Mouse (Mus musculus) erythroblast, embryonic 14.5 days (primary cell): Measurements from ENCODE around the gene Bcas1. TPM values are rescaled to one million over a fixed set of nuclear protein-coding genes. Genes with fewer than 3 reads are reported as not detected.

Experiments used
- H3K27me3 ChIP-seq: 2 replicates; pipeline ENCODE4 v1.6.1; 2012; ENCODE audit warnings: inconsistent platforms; ENCODE audit not compliant: control insufficient read depth
- H3K36me3 ChIP-seq: 2 replicates; pipeline ENCODE4 v1.6.1; 2012; ENCODE audit warnings: mild to moderate bottlenecking, inconsistent platforms; ENCODE audit not compliant: control insufficient read depth
- H3K4me1 ChIP-seq: 2 replicates; pipeline ENCODE4 v1.6.1; 2012; ENCODE audit warnings: inconsistent platforms; ENCODE audit not compliant: control insufficient read depth
- H3K4me3 ChIP-seq: replicated peaks from 2 replicates; pipeline ENCODE3; 2012; ENCODE audit warnings: moderate library complexity, mild to moderate bottlenecking, inconsistent platforms
- H3K9me3 ChIP-seq: 2 replicates; pipeline ENCODE4 v1.6.1; 2012; ENCODE audit warnings: low read length, inconsistent platforms, mixed read lengths; ENCODE audit not compliant: control insufficient read depth
- GATA1 ChIP-seq: IDR thresholded peaks from 2 replicates; pipeline ENCODE4 v1.6.1; 2012; ENCODE audit warnings: low read length, inconsistent platforms, mixed read lengths
- TAL1 ChIP-seq: IDR thresholded peaks from 3 replicates; pipeline ENCODE4 v1.6.1; 2012; ENCODE audit warnings: low read length, inconsistent platforms, mixed read lengths
- polyA plus RNA-seq: library from polyadenylated mRNA; stranded (reverse); fragments of >175 nt; gene quantifications from 2 replicates; pipeline ENCODE4 v1.2.3, GENCODE M21; 2012

Bcas1 gene
- polyA plus RNA-seq, 1 experiment, result 0.11 TPM

GRCm38 (mm10) chr2:170365271-170365670 lies 62.4 kb downstream of the Bcas1 start:
- no peaks in the 10 kb centered on the region for H3K27me3 ChIP-seq
- no peak for TF ChIP-seq TAL1
- no peak for TF ChIP-seq GATA1
- H3K4me3 ChIP-seq, result no peak overlapping the region
- H3K36me3 ChIP-seq, result no peaks in the 10 kb centered on the region
- H3K9me3 ChIP-seq, result peaks cover 13% of the 10 kb centered on the region
- H3K4me1 ChIP-seq, result no peaks in the 10 kb centered on the region

- H3K36me3 ChIP-seq, result no peaks in the 10 kb centered on the region
- H3K9me3 ChIP-seq, result peaks cover 42% of the 10 kb centered on the region
- H3K4me1 ChIP-seq, result no peaks in the 10 kb centered on the region
- H3K27me3 ChIP-seq, result no peaks in the 10 kb centered on the region
- TF ChIP-seq TAL1 (no peak), GATA1 (no peak)
- no peak overlapping the region for H3K4me3 ChIP-seq
Observed at GRCm38 (mm10) chr2:170356667-170357374, 70.8 kb downstream of the Bcas1 start.

- no peak for TF ChIP-seq TAL1
- Histone ChIP-seq H3K9me3 (peaks cover 32% of the 10 kb centered on the region), H3K36me3 (no peaks in the 10 kb centered on the region), H3K4me1 (no peaks in the 10 kb centered on the region), H3K27me3 (no peaks in the 10 kb centered on the region), H3K4me3 (no peak overlapping the region)
Observed at GRCm38 (mm10) chr2:170354963-170355367, 72.7 kb downstream of the Bcas1 start.

- Histone ChIP-seq H3K4me1 (no peaks in the 10 kb centered on the region), H3K27me3 (no peaks in the 10 kb centered on the region), H3K9me3 (peaks cover 7% of the 10 kb centered on the region), H3K36me3 (no peaks in the 10 kb centered on the region), H3K4me3 (no peak overlapping the region)
- TF ChIP-seq TAL1, result no peak
- TF ChIP-seq GATA1, result no peak
Observed at GRCm38 (mm10) chr2:170352273-170352672, 75.4 kb downstream of the Bcas1 start.

GRCm38 (mm10) chr2:170351847-170352246 lies 75.8 kb downstream of the Bcas1 start:
- TF ChIP-seq GATA1 (no peak), TAL1 (no peak)
- no peaks in the 10 kb centered on the region for H3K27me3 ChIP-seq
- H3K4me1 ChIP-seq, result no peaks in the 10 kb centered on the region
- no peaks in the 10 kb centered on the region for H3K36me3 ChIP-seq
- no peak overlapping the region for H3K4me3 ChIP-seq
- peaks cover 3% of the 10 kb centered on the region for H3K9me3 ChIP-seq

- Histone ChIP-seq H3K9me3 (no peaks in the 10 kb centered on the region), H3K27me3 (no peaks in the 10 kb centered on the region), H3K4me1 (no peaks in the 10 kb centered on the region), H3K36me3 (no peaks in the 10 kb centered on the region), H3K4me3 (no peak overlapping the region)
- TF ChIP-seq TAL1 (no peak), GATA1 (no peak)
Observed at GRCm38 (mm10) chr2:170349784-170350183, 77.9 kb downstream of the Bcas1 start.

GRCm38 (mm10) chr2:170349096-170349495 lies 78.5 kb downstream of the Bcas1 start:
- Histone ChIP-seq H3K27me3 (no peaks in the 10 kb centered on the region), H3K9me3 (no peaks in the 10 kb centered on the region), H3K36me3 (no peaks in the 10 kb centered on the region), H3K4me1 (no peaks in the 10 kb centered on the region), H3K4me3 (no peak overlapping the region)
- TF ChIP-seq GATA1, result no peak
- no peak for TF ChIP-seq TAL1

- Histone ChIP-seq H3K4me3 (no peak overlapping the region), H3K27me3 (no peaks in the 10 kb centered on the region), H3K9me3 (no peaks in the 10 kb centered on the region), H3K36me3 (no peaks in the 10 kb centered on the region), H3K4me1 (no peaks in the 10 kb centered on the region)
- TF ChIP-seq TAL1, result no peak
- no peak for TF ChIP-seq GATA1
Observed at GRCm38 (mm10) chr2:170347131-170347765, 80.4 kb downstream of the Bcas1 start.

GRCm38 (mm10) chr2:170345410-170345793 lies 82.2 kb downstream of the Bcas1 start:
- Histone ChIP-seq H3K9me3 (no peaks in the 10 kb centered on the region), H3K4me1 (no peaks in the 10 kb centered on the region)
- TF ChIP-seq TAL1 (no peak), GATA1 (no peak)

More at GRCm38 (mm10) chr2:170345410-170345793, 82.2 kb downstream of the Bcas1 start:
- H3K4me3 ChIP-seq, result no peak overlapping the region
- no peaks in the 10 kb centered on the region for H3K27me3 ChIP-seq
- H3K36me3 ChIP-seq, result no peaks in the 10 kb centered on the region
